Mouse (Mus musculus) heart, adult 2 months (tissue): ENCODE data around the gene Fhl3. TPM values are rescaled to one million over a fixed set of nuclear protein-coding genes. Genes with fewer than 3 reads are reported as not detected.
"Not testable (repeated sequence)": the region's sequence is repeated elsewhere in the genome, so short reads cannot be mapped to it uniquely, and the experiment has no call there.

Experiments
- DNase-seq, 2 experiments: peaks; one replicate each; pipeline ENCODE4 v3.0.0; 2021
- H3K27ac ChIP-seq: fragments of 200-600 bp; 2 replicates; pipeline ENCODE4 v1.8.1; 2022
- H3K27me3 ChIP-seq: fragments of 200-500 bp; 2 replicates; pipeline ENCODE4 v1.6.1; 2012; ENCODE audit warnings: mild to moderate bottlenecking, low read length, inconsistent platforms, mixed read lengths; ENCODE audit not compliant: control insufficient read depth, insufficient read depth
- H3K36me3 ChIP-seq: fragments of 200-500 bp; 2 replicates; pipeline ENCODE4 v1.6.1; 2012; ENCODE audit warnings: low read length, inconsistent platforms; ENCODE audit not compliant: control insufficient read depth, insufficient read depth
- H3K4me1 ChIP-seq: fragments of 200-500 bp; 2 replicates; pipeline ENCODE4 v1.6.1; 2011; ENCODE audit warnings: low read length; ENCODE audit not compliant: control insufficient read depth, insufficient read depth
- H3K4me3 ChIP-seq: fragments of 200-600 bp; 2 replicates; pipeline ENCODE4 v1.8.1; 2022
- H3K79me2 ChIP-seq: fragments of 200-500 bp; replicated peaks from 2 replicates; pipeline ENCODE4 v1.6.1; 2012; ENCODE audit warnings: mild to moderate bottlenecking, inconsistent platforms, low read length, moderate library complexity, mixed read lengths; ENCODE audit not compliant: control insufficient read depth, insufficient read depth
- H3K9ac ChIP-seq: fragments of 200-500 bp; 2 replicates; pipeline ENCODE4 v1.6.1; 2012; ENCODE audit warnings: low read depth, mild to moderate bottlenecking, control low read depth, inconsistent platforms, low read length, mixed read lengths
- CTCF ChIP-seq: fragments of 200-600 bp; IDR thresholded peaks from 2 replicates; pipeline ENCODE4 v1.8.1; 2022; ENCODE audit warnings: antibody characterized with exemption, mild to moderate bottlenecking, moderate library complexity
- EP300 ChIP-seq: fragments of 200-500 bp; IDR thresholded peaks from 2 replicates; pipeline ENCODE4 v1.6.1; 2011; ENCODE audit warnings: low read depth, low read length, control low read depth; ENCODE audit not compliant: insufficient read depth
- POLR2A ChIP-seq: fragments of 200-500 bp; IDR thresholded peaks from 2 replicates; pipeline ENCODE4 v1.6.1; 2011; ENCODE audit warnings: mild to moderate bottlenecking, low read depth, low read length, control low read depth; ENCODE audit not compliant: insufficient read depth
- WGBS: fragments of 180-500 bp; shearing (Covaris S2); methylation state at CpG from one replicate; pipeline ENCODE4 v1.1.7; 2018; 5-methylcytosine and 5-hydroxymethylcytosine counted together
- intact Hi-C: fragments of 180-260 bp; cut with DNase I; formaldehyde crosslinking; loops from one replicate; pipeline ENCODE4 v1.15.1; 2025
- polyA plus RNA-seq: library from polyadenylated mRNA; depleted of rRNA; stranded (reverse); fragments of >200 nt; gene quantifications from 2 replicates; pipeline ENCODE4 v1.2.3, GENCODE M21; 2012
- total RNA-seq, 2 experiments: library from RNA; stranded (reverse); gene quantifications; 2 replicates each; pipeline ENCODE4 v1.2.3; 2021

Gene Fhl3
- total and polyA plus RNA-seq, 3 experiments: 7.8 to 17.9 (median 11.5) TPM

GRCm38 (mm10) chr4:124703881-124704796 is 3.6 kb downstream of the Fhl3 start:
- no peak overlapping the region for H3K9ac ChIP-seq
- H3K4me1 ChIP-seq: peaks cover 23% of the 10 kb centered on the region
- DNase-seq: peak; percentile 20 to 39
- TF ChIP-seq CTCF: no peak
- no peak for TF ChIP-seq EP300
- no peak for TF ChIP-seq POLR2A
- no peak overlapping the region for H3K4me3 ChIP-seq
- no peaks in the 10 kb centered on the region for H3K36me3 ChIP-seq
- intact Hi-C loops: no loop called here
- H3K27me3 ChIP-seq: no peaks in the 10 kb centered on the region
- H3K79me2 ChIP-seq: no peaks in the 10 kb centered on the region
- 27% methylated on average over 6 of the region's 6 CpGs for whole genome bisulfite sequencing
- peak overlapping the region; percentile 52 for H3K27ac ChIP-seq

- intact Hi-C loops: no loop called here
- Histone ChIP-seq H3K27me3 (no peaks in the 10 kb centered on the region), H3K9ac (no peak overlapping the region), H3K79me2 (no peaks in the 10 kb centered on the region), H3K4me1 (peaks cover 25% of the 10 kb centered on the region), H3K27ac (peak overlapping the region; percentile 52), H3K36me3 (no peaks in the 10 kb centered on the region), H3K4me3 (no peak overlapping the region)
- DNase-seq: peak; percentile 49 to 58
- 27% methylated on average over 11 of the region's 11 CpGs for WGBS
- TF ChIP-seq EP300: no peak
- TF ChIP-seq POLR2A: no peak
- no peak for TF ChIP-seq CTCF
Measured at GRCm38 (mm10) chr4:124704797-124705474, 4.4 kb downstream of the Fhl3 start.

GRCm38 (mm10) chr4:124705661-124706269 is 5.3 kb downstream of the Fhl3 start:
- Histone ChIP-seq H3K4me1 (peaks cover 25% of the 10 kb centered on the region), H3K27ac (peak overlapping the region; percentile 52), H3K36me3 (no peaks in the 10 kb centered on the region), H3K4me3 (no peak overlapping the region), H3K79me2 (no peaks in the 10 kb centered on the region), H3K9ac (no peak overlapping the region), H3K27me3 (no peaks in the 10 kb centered on the region)
- 66% methylated on average over 23 of the region's 23 CpGs for WGBS
- intact Hi-C loops: no loop called here
- no peak for DNase-seq
- no peak for TF ChIP-seq EP300
- TF ChIP-seq CTCF: no peak
- TF ChIP-seq POLR2A: no peak

DNA sequence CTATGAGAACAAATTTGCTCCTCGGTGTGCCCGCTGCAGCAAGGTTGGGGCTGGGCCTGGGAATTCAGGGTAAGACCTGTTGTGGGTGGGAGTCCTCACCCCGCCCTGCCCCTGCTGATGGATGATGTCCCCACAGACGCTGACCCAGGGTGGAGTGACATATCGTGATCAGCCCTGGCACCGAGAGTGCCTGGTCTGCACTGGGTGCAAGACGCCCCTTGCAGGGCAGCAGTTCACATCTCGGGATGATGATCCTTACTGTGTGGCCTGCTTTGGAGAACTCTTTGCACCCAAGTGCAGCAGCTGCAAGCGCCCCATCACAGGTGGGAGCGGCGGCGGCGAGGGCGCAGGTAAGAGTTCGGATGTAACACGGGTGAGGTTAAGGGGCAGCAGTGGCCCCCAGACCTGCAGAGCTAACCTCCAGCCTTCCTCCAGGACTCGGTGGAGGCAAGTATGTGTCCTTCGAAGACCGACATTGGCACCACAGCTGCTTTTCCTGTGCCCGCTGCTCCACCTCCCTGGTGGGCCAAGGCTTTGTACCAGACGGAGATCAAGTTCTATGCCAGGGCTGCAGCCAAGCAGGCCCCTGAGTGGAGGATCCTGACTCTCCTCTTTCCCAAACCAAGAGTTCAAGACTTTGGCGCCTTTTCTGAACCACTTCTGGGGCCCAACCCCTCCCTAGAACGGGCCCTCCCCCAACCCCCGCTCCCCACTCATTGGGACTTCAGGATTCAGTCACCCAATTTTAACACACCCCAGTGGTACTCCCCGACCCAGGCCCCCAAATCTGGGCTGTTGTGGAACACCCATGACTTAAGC is 7.1 kb downstream of the Fhl3 start:
- DNase-seq: not testable (repeated sequence)
- WGBS: 86% methylated on average over 25 of the region's 25 CpGs

GRCm38 (mm10) chr4:124708200-124708517 is 7.7 kb downstream of the Fhl3 start:
- DNase-seq, H3K36me3 ChIP-seq, H3K9ac ChIP-seq, H3K79me2 ChIP-seq, intact Hi-C loops, H3K27me3 ChIP-seq: not testable (repeated sequence)
- H3K4me1 ChIP-seq: peaks cover 23% of the 10 kb centered on the region
- 10% methylated on average over 1 of the region's 1 CpGs for WGBS
- H3K4me3 ChIP-seq: peak overlapping the region; percentile 48; the same call in 1 of the 2 replicates
- peak overlapping the region; percentile 77 for H3K27ac ChIP-seq

More for the DNA sequence above, 7.1 kb downstream of the Fhl3 start:
- intact Hi-C loops, H3K4me3 ChIP-seq, H3K79me2 ChIP-seq, H3K9ac ChIP-seq, H3K27me3 ChIP-seq, H3K36me3 ChIP-seq, H3K27ac ChIP-seq: not testable (repeated sequence)
- H3K4me1 ChIP-seq: peaks cover 23% of the 10 kb centered on the region
